Mouse (Mus musculus) bone marrow, adult 2 months (tissue): ENCODE results near the gene Cdc14a.

Experiments
- CTCF ChIP-seq: fragments of 200-500 bp; IDR thresholded peaks from 2 replicates; pipeline ENCODE4 v1.5.1; 2011; ENCODE audit warnings: low read length, control low read depth; ENCODE audit not compliant: control insufficient read depth, insufficient read depth
- POLR2A ChIP-seq: fragments of 200-500 bp; IDR thresholded peaks from 2 replicates; pipeline ENCODE4 v1.6.1; 2011; ENCODE audit warnings: low read depth, mild to moderate bottlenecking, control low read depth, low read length, borderline replicate concordance; ENCODE audit not compliant: control insufficient read depth

DNA sequence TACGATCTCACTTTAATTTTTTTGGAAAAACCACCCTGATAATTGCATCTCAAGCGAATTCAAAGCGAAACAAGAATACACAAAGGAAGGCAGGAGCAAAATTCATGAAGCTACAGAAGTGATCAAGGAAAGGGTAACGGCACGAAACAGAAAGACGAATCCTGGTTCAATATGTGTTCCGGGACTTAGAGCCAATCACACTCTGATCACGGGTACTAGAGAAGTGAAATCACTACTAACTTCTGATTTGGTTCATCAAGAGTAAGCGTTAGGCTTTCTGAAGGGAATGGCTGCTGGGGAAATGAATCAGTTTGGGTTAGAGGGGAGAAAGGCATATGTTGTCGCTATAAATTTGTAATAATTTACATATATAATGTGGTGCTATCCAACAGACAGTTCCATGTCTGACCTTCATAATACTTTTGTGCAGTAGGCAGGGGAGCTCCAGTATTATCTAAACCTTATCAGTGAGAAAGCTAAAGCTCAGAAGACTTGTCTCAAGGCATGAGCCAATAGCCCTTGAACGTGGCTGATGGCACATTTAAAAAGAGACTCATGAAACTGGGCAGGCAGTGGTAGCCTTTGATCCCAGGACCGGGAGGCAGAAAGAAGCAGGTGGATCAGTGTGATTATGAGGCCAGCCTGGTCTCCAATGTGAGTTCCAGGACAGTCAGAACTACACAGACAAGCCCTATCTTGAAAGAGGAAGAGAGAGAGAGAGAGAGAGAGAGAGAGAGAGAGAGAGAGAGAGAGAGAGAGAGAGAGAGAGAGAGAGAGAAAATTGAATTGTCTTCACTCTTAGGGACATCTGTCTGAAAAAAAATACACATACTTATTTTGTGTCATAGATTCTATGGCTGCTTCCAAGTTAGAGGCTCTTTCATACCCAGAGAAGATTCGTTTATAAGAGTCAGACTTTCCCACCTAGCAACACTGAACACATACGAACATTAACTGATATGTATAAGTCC lies 34.0 kb downstream of the Cdc14a start:
- TF ChIP-seq CTCF (no peak), POLR2A (no peak)
